Mouse (Mus musculus): ENCODE measurements around the gene 2010003K11Rik. TPM values are rescaled to one million over a fixed set of nuclear protein-coding genes. Genes with fewer than 3 reads are reported as not detected.

The 2010003K11Rik gene
- total and polyA plus RNA-seq, 3 experiments: 0.70 TPM; not detected in 2

DNA sequence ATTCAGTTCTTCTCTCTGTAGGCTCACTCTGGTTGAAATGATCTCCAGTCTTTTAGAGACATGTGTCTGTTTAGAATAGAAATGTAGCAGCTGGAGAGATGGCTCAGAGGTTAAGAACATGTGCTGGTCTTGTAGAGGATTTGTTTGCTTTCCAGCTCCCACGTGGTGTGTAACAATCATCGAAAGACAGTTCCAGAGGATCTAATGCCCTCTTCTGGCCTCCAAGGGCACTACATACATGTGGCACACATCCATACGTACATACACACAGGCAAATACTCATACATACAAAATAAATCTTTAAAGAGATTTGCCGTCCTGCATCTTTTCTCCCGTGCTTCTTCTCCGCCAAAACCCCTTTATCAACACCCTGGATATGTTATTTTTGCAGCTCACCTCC, 41.9 kb upstream of the 2010003K11Rik start:
- Histone ChIP-seq H3K4me1 (ENCODE audit: control insufficient read depth, insufficient read depth, low read length) (no peaks in the 10 kb centered on the region), H3K79me2 (replicated peaks; ENCODE audit: control insufficient read depth, insufficient read depth, low read length) (no peaks in the 10 kb centered on the region), H3K27me3 (ENCODE audit: control insufficient read depth, insufficient read depth, low read length) (no peaks in the 10 kb centered on the region), H3K4me3 (no peak overlapping the region), H3K27ac (no peak overlapping the region), H3K36me3 (ENCODE audit: control insufficient read depth, insufficient read depth, low read length) (no peaks in the 10 kb centered on the region), H3K9ac (ENCODE audit: low read depth, low read length) (no peak overlapping the region)
- no peak for DNase-seq
- 90% methylated on average over 6 of the region's 6 CpGs for WGBS
- TF ChIP-seq POLR2A (IDR thresholded peaks at IDR 0.05; ENCODE audit: insufficient read depth, low read depth, low read length) (no peak), CTCF (IDR thresholded peaks at IDR 0.05) (no peak), EP300 (IDR thresholded peaks at IDR 0.05; ENCODE audit: insufficient read depth, low read depth, low read length) (no peak)
- intact Hi-C loops (cut with DNase I): no loop called here

DNA sequence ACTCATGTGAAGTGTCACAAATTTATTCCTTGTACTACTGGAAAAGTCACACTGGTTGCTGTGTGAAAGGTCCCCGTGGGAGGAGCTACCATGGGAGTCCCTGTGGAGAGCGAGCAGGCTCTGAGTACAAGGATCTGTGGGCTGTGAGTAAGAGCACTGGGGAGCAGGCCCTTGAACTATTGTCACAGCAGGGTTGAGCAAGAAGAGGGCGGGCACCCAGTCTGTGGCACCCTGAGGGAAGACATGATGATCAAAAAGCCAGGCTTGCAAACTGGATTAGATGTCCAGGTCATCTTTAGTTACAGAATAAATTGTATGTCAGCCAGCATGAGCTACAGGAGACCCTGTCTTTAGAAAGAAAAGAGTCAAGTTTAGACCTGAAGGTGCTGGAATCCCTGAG, 38.2 kb upstream of the 2010003K11Rik start:
- no peak for TF ChIP-seq POLR2A (IDR thresholded peaks at IDR 0.05; ENCODE audit: insufficient read depth, low read depth, low read length)
- TF ChIP-seq EP300 (IDR thresholded peaks at IDR 0.05; ENCODE audit: insufficient read depth, low read depth, low read length): no peak
- no peak for TF ChIP-seq CTCF (IDR thresholded peaks at IDR 0.05)
- DNase-seq: no peak
- no peaks in the 10 kb centered on the region for H3K4me1 ChIP-seq (ENCODE audit: control insufficient read depth, insufficient read depth, low read length)
- H3K27me3 ChIP-seq (ENCODE audit: control insufficient read depth, insufficient read depth, low read length): no peaks in the 10 kb centered on the region
- no peak overlapping the region for H3K27ac ChIP-seq
- no peaks in the 10 kb centered on the region for H3K36me3 ChIP-seq (ENCODE audit: control insufficient read depth, insufficient read depth, low read length)
- no peaks in the 10 kb centered on the region for H3K79me2 ChIP-seq (replicated peaks; ENCODE audit: control insufficient read depth, insufficient read depth, low read length)
- no peak overlapping the region for H3K4me3 ChIP-seq
- intact Hi-C loops (cut with DNase I): no loop called here
- H3K9ac ChIP-seq (ENCODE audit: low read depth, low read length): no peak overlapping the region
- WGBS: 84% methylated on average over 3 of the region's 3 CpGs

DNA sequence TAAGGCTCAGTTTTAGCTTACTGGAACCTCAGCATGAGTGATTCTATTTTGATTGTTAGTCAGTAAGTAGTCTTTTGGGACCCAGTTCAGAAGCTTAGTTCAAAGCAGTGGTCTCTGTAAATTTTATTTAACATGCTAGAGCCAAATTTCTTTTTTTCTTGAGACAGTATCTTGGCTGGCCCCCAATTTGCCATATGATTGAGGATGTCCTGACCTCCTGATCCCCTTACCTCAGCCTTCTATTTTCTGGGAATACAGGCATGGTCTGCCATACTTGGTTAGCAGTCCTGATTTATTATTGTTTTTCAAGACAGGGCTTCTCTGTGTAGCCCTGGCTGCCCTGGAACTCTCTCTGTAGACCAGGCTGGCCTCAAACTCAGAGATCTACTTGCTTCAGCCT, 37.5 kb upstream of the 2010003K11Rik start:
- H3K9ac ChIP-seq (ENCODE audit: low read depth, low read length): no peak overlapping the region
- H3K27me3 ChIP-seq (ENCODE audit: control insufficient read depth, insufficient read depth, low read length): no peaks in the 10 kb centered on the region
- no peak overlapping the region for H3K27ac ChIP-seq
- no peak overlapping the region for H3K4me3 ChIP-seq
- TF ChIP-seq POLR2A (IDR thresholded peaks at IDR 0.05; ENCODE audit: insufficient read depth, low read depth, low read length): no peak
- TF ChIP-seq EP300 (IDR thresholded peaks at IDR 0.05; ENCODE audit: insufficient read depth, low read depth, low read length): no peak
- TF ChIP-seq CTCF (IDR thresholded peaks at IDR 0.05): no peak
- H3K79me2 ChIP-seq (replicated peaks; ENCODE audit: control insufficient read depth, insufficient read depth, low read length): no peaks in the 10 kb centered on the region
- no peak for DNase-seq
- no peaks in the 10 kb centered on the region for H3K4me1 ChIP-seq (ENCODE audit: control insufficient read depth, insufficient read depth, low read length)
- intact Hi-C loops (cut with DNase I): no loop called here
- H3K36me3 ChIP-seq (ENCODE audit: control insufficient read depth, insufficient read depth, low read length): no peaks in the 10 kb centered on the region

GRCm38 (mm10) chr19:4534646-4535045, 36.3 kb upstream of the 2010003K11Rik start:
- no peak overlapping the region for H3K4me3 ChIP-seq
- intact Hi-C loops (cut with DNase I): no loop called here
- no peaks in the 10 kb centered on the region for H3K4me1 ChIP-seq (ENCODE audit: control insufficient read depth, insufficient read depth, low read length)
- H3K27me3 ChIP-seq (ENCODE audit: control insufficient read depth, insufficient read depth, low read length): no peaks in the 10 kb centered on the region
- no peak for DNase-seq
- no peaks in the 10 kb centered on the region for H3K36me3 ChIP-seq (ENCODE audit: control insufficient read depth, insufficient read depth, low read length)
- H3K79me2 ChIP-seq (replicated peaks; ENCODE audit: control insufficient read depth, insufficient read depth, low read length): no peaks in the 10 kb centered on the region
- no peak overlapping the region for H3K27ac ChIP-seq
- no peak overlapping the region for H3K9ac ChIP-seq (ENCODE audit: low read depth, low read length)
- no peak for TF ChIP-seq CTCF (IDR thresholded peaks at IDR 0.05)
- no peak for TF ChIP-seq POLR2A (IDR thresholded peaks at IDR 0.05; ENCODE audit: insufficient read depth, low read depth, low read length)
- no peak for TF ChIP-seq EP300 (IDR thresholded peaks at IDR 0.05; ENCODE audit: insufficient read depth, low read depth, low read length)
- 90% methylated on average over 2 of the region's 2 CpGs for WGBS

GRCm38 (mm10) chr19:4521426-4522050, 23.2 kb upstream of the 2010003K11Rik start:
- no peak overlapping the region for H3K9ac ChIP-seq (ENCODE audit: low read depth, low read length)

DNA sequence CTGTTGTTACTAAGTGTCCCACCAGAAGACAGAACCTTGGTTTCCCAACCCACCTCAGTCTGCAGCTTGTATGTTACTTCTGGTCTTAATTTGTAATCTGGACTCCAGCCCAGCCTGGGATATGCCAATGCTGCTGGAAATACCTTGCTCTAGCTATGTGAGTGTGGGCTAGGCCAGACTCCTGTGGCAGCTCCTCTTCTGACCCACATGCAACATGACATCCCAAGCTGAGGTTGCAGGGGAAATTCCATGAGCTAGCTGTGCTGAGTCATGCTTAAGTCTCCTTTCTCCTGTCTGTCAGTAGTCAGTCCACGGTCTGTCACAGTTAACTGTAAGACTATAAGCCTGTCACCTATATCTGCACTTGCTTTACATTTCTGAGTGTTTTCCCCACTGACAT, 19.1 kb upstream of the 2010003K11Rik start:
- Histone ChIP-seq H3K4me1 (ENCODE audit: control insufficient read depth, insufficient read depth, low read length) (peaks cover 2% of the 10 kb centered on the region; the same call in 1 of the 2 replicates), H3K4me3 (no peak overlapping the region), H3K36me3 (ENCODE audit: control insufficient read depth, insufficient read depth, low read length) (no peaks in the 10 kb centered on the region), H3K9ac (ENCODE audit: low read depth, low read length) (no peak overlapping the region), H3K27ac (no peak overlapping the region), H3K79me2 (replicated peaks; ENCODE audit: control insufficient read depth, insufficient read depth, low read length) (no peaks in the 10 kb centered on the region), H3K27me3 (ENCODE audit: control insufficient read depth, insufficient read depth, low read length) (no peaks in the 10 kb centered on the region)
- 77% methylated on average over 1 of the region's 1 CpGs for WGBS
- TF ChIP-seq CTCF (IDR thresholded peaks at IDR 0.05): no peak
- TF ChIP-seq EP300 (IDR thresholded peaks at IDR 0.05; ENCODE audit: insufficient read depth, low read depth, low read length): no peak
- no peak for TF ChIP-seq POLR2A (IDR thresholded peaks at IDR 0.05; ENCODE audit: insufficient read depth, low read depth, low read length)
- DNase-seq: no peak
- intact Hi-C loops (cut with DNase I): loop anchor here (10.0 kb wide), 1 partner anchor 317 kb away; the partner anchor contains the start of genes Ccdc87 and Ccs

More at GRCm38 (mm10) chr19:4521426-4522050, 23.2 kb upstream of the 2010003K11Rik start:
- Histone ChIP-seq H3K36me3 (ENCODE audit: control insufficient read depth, insufficient read depth, low read length) (no peaks in the 10 kb centered on the region), H3K4me3 (no peak overlapping the region), H3K27ac (no peak overlapping the region), H3K79me2 (replicated peaks; ENCODE audit: control insufficient read depth, insufficient read depth, low read length) (no peaks in the 10 kb centered on the region), H3K4me1 (ENCODE audit: control insufficient read depth, insufficient read depth, low read length) (no peaks in the 10 kb centered on the region; the same call in 1 of the 2 replicates), H3K27me3 (ENCODE audit: control insufficient read depth, insufficient read depth, low read length) (no peaks in the 10 kb centered on the region)
- 76% methylated on average over 3 of the region's 3 CpGs for WGBS
- intact Hi-C loops (cut with DNase I): no loop called here
- TF ChIP-seq POLR2A (IDR thresholded peaks at IDR 0.05; ENCODE audit: insufficient read depth, low read depth, low read length) (no peak), EP300 (IDR thresholded peaks at IDR 0.05; ENCODE audit: insufficient read depth, low read depth, low read length) (no peak)
- DNase-seq: no peak

Measured in heart, adult 2 months (tissue).